Comparison of ENCODE assay signal across 8 mouse cellular contexts in the genomic region with DNA sequence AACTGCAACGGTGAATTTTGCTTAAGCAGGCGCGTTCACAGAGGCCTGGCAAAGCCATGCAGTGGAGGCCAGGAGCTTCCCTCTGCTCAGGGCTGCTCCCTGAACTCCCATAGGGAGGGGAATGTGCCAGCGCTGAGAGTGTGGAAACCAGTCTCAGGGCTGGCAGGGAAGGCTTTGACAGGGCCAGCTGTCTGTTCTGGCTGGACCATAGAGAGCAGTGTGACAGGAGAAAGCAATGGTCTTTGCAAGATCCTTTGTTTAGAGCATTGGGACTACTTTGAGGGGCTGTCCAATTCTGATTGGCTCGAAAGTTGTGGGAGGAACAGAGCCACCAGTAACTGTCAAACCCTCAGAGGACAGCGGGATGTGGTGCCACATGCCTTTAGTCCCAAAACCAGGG. TPM values are rescaled to one million over a fixed set of nuclear protein-coding genes. Genes with fewer than 3 reads are reported as not detected.
DNase-seq lines count a peak whose midpoint lies in the region; ATAC-seq and TF ChIP-seq lines count a peak whose summit lies in the region.

No protein-coding gene starts in this region.

- no peak for TF ChIP-seq CTCF in thymus, adult 2 months (IDR thresholded peaks at IDR 0.05; ENCODE audit: borderline replicate concordance, control insufficient read depth, extremely low read depth, insufficient read depth, low read length, poor library complexity)

- WGBS in limb, embryonic 13.5 days, result 57% methylated on average over 6 of the region's 6 CpGs
- 79% methylated on average over 6 of the region's 6 CpGs for WGBS in thymus, adult 2 months

- H3K27me3 ChIP-seq in limb, embryonic 13.5 days, result no peaks in the 10 kb centered on the region
- H3K27me3 ChIP-seq in thymus, adult 2 months (ENCODE audit: control insufficient read depth, insufficient read depth, low read length), result no peaks in the 10 kb centered on the region

- no peaks in the 10 kb centered on the region for H3K9me3 ChIP-seq in limb, embryonic 13.5 days

- peaks cover 85% of the 10 kb centered on the region for H3K4me1 ChIP-seq in limb, embryonic 13.5 days
- peaks cover 36% of the 10 kb centered on the region for H3K4me1 ChIP-seq in thymus, adult 2 months (replicated peaks; ENCODE audit: control insufficient read depth, insufficient read depth, low read length)

- no peak for TF ChIP-seq POLR2A in thymus, adult 2 months (IDR thresholded peaks at IDR 0.05; ENCODE audit: control insufficient read depth, extremely low read depth, insufficient read depth, low read length, poor library complexity)

- peak overlapping the region; percentile 7; the same call in 1 of the 2 replicates for H3K4me2 ChIP-seq in limb, embryonic 13.5 days (replicated peaks)

- H3K36me3 ChIP-seq in limb, embryonic 13.5 days, result peaks cover 19% of the 10 kb centered on the region
- H3K36me3 ChIP-seq in thymus, adult 2 months (ENCODE audit: control insufficient read depth, insufficient read depth, low read length), result no peaks in the 10 kb centered on the region

- H3K27ac ChIP-seq in limb, embryonic 13.5 days, result peak overlapping the region; percentile 63
- H3K27ac ChIP-seq in thymus, adult 2 months (ENCODE audit: control insufficient read depth, insufficient read depth, low read length), result no peak overlapping the region

- DNase-seq in cerebellum, postnatal 10 days, result peak; percentile 77 to 88
- no peak for DNase-seq in cerebellum, adult 9-10 months
- peak; percentile 24 for DNase-seq in MN1 (ENCODE audit: low spot score)
- peak; percentile 65 for DNase-seq in gastrocnemius, postnatal 25 days
- no peak for DNase-seq in spleen, postnatal 14 days (ENCODE audit: low spot score in 2 of 2)
- DNase-seq in thymus, adult 2 months, result no peak

- ATAC-seq in limb, embryonic 13.5 days (ENCODE audit: low FRiP score, low read depth), result no peak
- ATAC-seq in megakaryocyte-erythroid progenitor cell, adult 5-6 weeks (replicated peaks; ENCODE audit: low FRiP score, low TSS enrichment, poor library complexity, severe bottlenecking), result no peak

- H3K9ac ChIP-seq in limb, embryonic 13.5 days, result no peak overlapping the region; the same call in 1 of the 2 replicates

- H3K4me3 ChIP-seq in limb, embryonic 13.5 days, result no peak overlapping the region
- no peak overlapping the region for H3K4me3 ChIP-seq in thymus, adult 2 months (ENCODE audit: control insufficient read depth, insufficient read depth, low read length)

RNA-seq across cellular contexts. Expression of a gene that starts 5.9 kb away (rescaled TPM):
- total RNA-seq in gastrocnemius, postnatal 25 days (2021), result 10 to 100 TPM; 47.3 to 59.7 TPM
- polyA plus RNA-seq in limb, embryonic 13.5 days (2015; fragmentation: Nextera tagmentation; extraction: Ambion mirVana), result 123 and 127 TPM in 2 replicates
- polyA plus RNA-seq in thymus, adult 2 months (2012; rRNA removed), result 57.5 and 69.9 TPM in 2 replicates
- total RNA-seq in megakaryocyte-erythroid progenitor cell, adult 5-6 weeks (2014; fragmentation: Nextera tagmentation), result 1.1 and 2.0 TPM in 2 replicates
- 0.66 TPM in 1 of 2 replicates, not detected in the other for total RNA-seq in megakaryocyte-erythroid progenitor cell, adult 5-6 weeks (2017)

RNA-seq across cellular contexts. Expression of a gene that starts 58.0 kb away (rescaled TPM):
- not detected for total RNA-seq in gastrocnemius, postnatal 25 days (2021)
- polyA plus RNA-seq in limb, embryonic 13.5 days (2015; fragmentation: Nextera tagmentation; extraction: Ambion mirVana), result 0.25 TPM in 1 of 2 replicates, not detected in the other
- polyA plus RNA-seq in thymus, adult 2 months (2012; rRNA removed), result not detected in 2 replicates
- not detected in 2 replicates for total RNA-seq in megakaryocyte-erythroid progenitor cell, adult 5-6 weeks (2014; fragmentation: Nextera tagmentation)
- total RNA-seq in megakaryocyte-erythroid progenitor cell, adult 5-6 weeks (2017), result not detected in 2 replicates

Comparison
In these comparisons a context has a peak if more than half of its experiments do, and no peak if none do; other contexts are left out.
1. DNase-seq: peak in cerebellum, postnatal 10 days (2 of 2), MN1 (single experiment) and gastrocnemius, postnatal 25 days (single experiment); none in cerebellum, adult 9-10 months (single experiment), spleen, postnatal 14 days (0 of 2) and thymus, adult 2 months (single experiment).
2. RNA of a gene that starts 5.9 kb away (total RNA-seq): 47.3 to 59.7 TPM in gastrocnemius, postnatal 25 days; 0.66 to 2.0 TPM in megakaryocyte-erythroid progenitor cell, adult 5-6 weeks; every median in the first group is over 10 times any median in the second.